ENCODE assay signal across 7 mouse cellular contexts in the genomic region with DNA sequence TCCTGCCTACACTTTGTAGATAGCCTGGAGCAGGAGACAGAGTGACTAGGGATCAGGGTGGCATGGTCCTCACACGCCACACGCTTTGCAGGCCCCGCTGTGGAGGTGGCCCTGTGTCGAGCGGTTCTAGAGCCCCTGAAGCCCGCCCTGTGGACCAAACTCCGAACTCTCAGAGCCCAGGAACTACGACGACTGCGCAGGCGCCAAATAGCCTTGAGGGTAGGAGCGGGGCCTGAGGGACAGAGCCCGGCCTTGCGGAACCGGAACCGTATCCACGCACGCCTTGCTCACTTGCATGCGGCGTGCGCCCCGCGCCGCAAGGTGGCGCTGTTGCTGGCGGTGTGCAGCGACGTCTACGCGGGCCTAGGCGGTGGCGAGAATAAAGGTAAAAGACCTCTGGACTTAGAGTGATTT. TPM values are rescaled to one million over a fixed set of nuclear protein-coding genes. Genes with fewer than 3 reads are reported as not detected.
DNase-seq lines count a peak whose midpoint lies in the region; ATAC-seq and TF ChIP-seq lines count a peak whose summit lies in the region.

No protein-coding gene starts in this region.

- peak overlapping the region; percentile 57 for H3K4me2 ChIP-seq in intestine, postnatal 0 days (replicated peaks; ENCODE audit: low read depth)
- H3K4me2 ChIP-seq in limb, embryonic 14.5 days (replicated peaks; ENCODE audit: low read depth, low read length, severe bottlenecking) = peak overlapping the region; percentile 36
- peak overlapping the region; percentile 46 for H3K4me2 ChIP-seq in midbrain, embryonic 15.5 days

- ATAC-seq in intestine, postnatal 0 days = peak; percentile 76
- ATAC-seq in limb, embryonic 14.5 days (ENCODE audit: low FRiP score, low read depth) = peak; percentile 68
- ATAC-seq in midbrain, embryonic 15.5 days (replicated peaks) = peak; percentile 78

- no peaks in the 10 kb centered on the region for H3K27me3 ChIP-seq in intestine, postnatal 0 days (replicated peaks; ENCODE audit: control insufficient read depth, insufficient read depth, low read length)
- H3K27me3 ChIP-seq in limb, embryonic 14.5 days (ENCODE audit: control insufficient read depth, insufficient read depth, low read length) = no peaks in the 10 kb centered on the region
- no peaks in the 10 kb centered on the region for H3K27me3 ChIP-seq in midbrain, embryonic 15.5 days (replicated peaks)
- H3K27me3 ChIP-seq in spleen, adult 2 months (ENCODE audit: control insufficient read depth, insufficient read depth, low read length) = no peaks in the 10 kb centered on the region

- no peaks in the 10 kb centered on the region for H3K4me1 ChIP-seq in intestine, postnatal 0 days (replicated peaks; ENCODE audit: control insufficient read depth, insufficient read depth, low read length)
- peaks cover under 1% of the 10 kb centered on the region; the same call in 1 of the 2 replicates for H3K4me1 ChIP-seq in limb, embryonic 14.5 days (ENCODE audit: control insufficient read depth, insufficient read depth, low read length)
- H3K4me1 ChIP-seq in midbrain, embryonic 15.5 days = peaks cover 8% of the 10 kb centered on the region; the same call in 1 of the 2 replicates
- H3K4me1 ChIP-seq in spleen, adult 2 months (ENCODE audit: control insufficient read depth, insufficient read depth, insufficient read length) = peaks cover 15% of the 10 kb centered on the region; the same call in 1 of the 2 replicates

- no peaks in the 10 kb centered on the region for H3K36me3 ChIP-seq in intestine, postnatal 0 days (ENCODE audit: control insufficient read depth, insufficient read depth)
- no peaks in the 10 kb centered on the region for H3K36me3 ChIP-seq in limb, embryonic 14.5 days (ENCODE audit: control insufficient read depth, insufficient read depth, low read length)
- no peaks in the 10 kb centered on the region for H3K36me3 ChIP-seq in midbrain, embryonic 15.5 days (replicated peaks)
- H3K36me3 ChIP-seq in spleen, adult 2 months (ENCODE audit: control insufficient read depth, insufficient read depth, low read length) = peaks cover 8% of the 10 kb centered on the region

- no peak overlapping the region for H3K27ac ChIP-seq in intestine, postnatal 0 days (ENCODE audit: low read depth, low read length)
- no peak overlapping the region; the same call in 1 of the 2 replicates for H3K27ac ChIP-seq in limb, embryonic 14.5 days (replicated peaks; ENCODE audit: low read depth, low read length)
- no peak overlapping the region for H3K27ac ChIP-seq in midbrain, embryonic 15.5 days
- H3K27ac ChIP-seq in spleen, adult 2 months (ENCODE audit: insufficient read depth, low read length) = peak overlapping the region; percentile 70

- no peaks in the 10 kb centered on the region for H3K9me3 ChIP-seq in intestine, postnatal 0 days (ENCODE audit: control insufficient read depth)
- H3K9me3 ChIP-seq in limb, embryonic 14.5 days (ENCODE audit: control insufficient read depth, low read length) = 0 out of 2 replicates have a peak, but pooled peaks cover 3% of the 10 kb centered on the region
- no peaks in the 10 kb centered on the region for H3K9me3 ChIP-seq in midbrain, embryonic 15.5 days

- 12% methylated on average over 32 of the region's 32 CpGs for WGBS in intestine, postnatal 0 days
- 17% methylated on average over 32 of the region's 32 CpGs for WGBS in limb, embryonic 14.5 days
- 15% methylated on average over 32 of the region's 32 CpGs for WGBS in midbrain, embryonic 15.5 days
- WGBS in spleen, adult 2 months = 12% methylated on average over 32 of the region's 32 CpGs

- no peak overlapping the region for H3K4me3 ChIP-seq in intestine, postnatal 0 days (ENCODE audit: low read depth, low read length)
- H3K4me3 ChIP-seq in limb, embryonic 14.5 days (replicated peaks; ENCODE audit: low read length) = no peak overlapping the region; the same call in 1 of the 2 replicates
- peak overlapping the region; percentile 12 for H3K4me3 ChIP-seq in midbrain, embryonic 15.5 days
- H3K4me3 ChIP-seq in spleen, adult 2 months (ENCODE audit: extremely low read depth, insufficient read depth, insufficient read length) = peak overlapping the region; percentile 58

- H3K9ac ChIP-seq in intestine, postnatal 0 days (ENCODE audit: low read depth, low read length) = 0 out of 2 replicates have a peak overlapping the region, but pooled peaks have one; percentile 13
- H3K9ac ChIP-seq in limb, embryonic 14.5 days (ENCODE audit: low read depth, low read length, severe bottlenecking) = peak overlapping the region; percentile 39; the same call in 1 of the 2 replicates
- 0 out of 2 replicates have a peak overlapping the region, but pooled peaks have one; percentile 2 for H3K9ac ChIP-seq in midbrain, embryonic 15.5 days

- DNase-seq in adrenal gland, adult 8-10 months = peak; percentile 83
- peak; percentile 72 for DNase-seq in embryo, embryonic 10.5 days (ENCODE audit: low spot score)
- DNase-seq in gastrocnemius, postnatal 4 days (ENCODE audit: low spot score in 2 of 2) = peak; percentile 74 to 85
- no peak for DNase-seq in limb, embryonic 14.5 days (ENCODE audit: low spot score)
- peak in 1 of 2 experiments; percentile 81 for DNase-seq in spleen, adult 2 months (ENCODE audit: low read depth in 1 of 2, low spot score in 2 of 2)

- no peak for TF ChIP-seq POLR2A in limb, embryonic 14.5 days (IDR thresholded peaks at IDR 0.05; ENCODE audit: borderline replicate concordance, extremely low read depth, insufficient read depth, insufficient read length)
- TF ChIP-seq POLR2A in spleen, adult 2 months (IDR thresholded peaks at IDR 0.05; ENCODE audit: low read depth, low read length) = no peak

- TF ChIP-seq CTCF in intestine, postnatal 0 days (IDR thresholded peaks at IDR 0.05; ENCODE audit: low read depth) = peak; percentile 99
- peak; percentile 97 for TF ChIP-seq CTCF in spleen, adult 2 months (IDR thresholded peaks at IDR 0.05; ENCODE audit: extremely low read depth, insufficient read depth, insufficient read length, insufficient replicate concordance)

RNA-seq across cellular contexts. Expression of a gene that starts 7.8 kb away (rescaled TPM):
- 1 to 10 TPM; 1.9 to 4.4 (median 2.8) TPM for total RNA-seq in adrenal gland, adult 8-10 months (2022)
- total RNA-seq in gastrocnemius, postnatal 4 days (2021) = 1 to 10 TPM; 1.7 to 1.8 TPM
- 1.6 and 2.2 TPM in 2 replicates for polyA plus RNA-seq in intestine, postnatal 0 days (2015; fragmentation: Nextera tagmentation; extraction: Ambion mirVana)
- polyA plus RNA-seq in limb, embryonic 14.5 days (2012; rRNA removed) = 2.3 and 2.5 TPM in 2 replicates
- 2.6 and 2.8 TPM in 2 replicates for polyA plus RNA-seq in limb, embryonic 14.5 days (2014; fragmentation: Nextera tagmentation; extraction: Ambion mirVana)
- 2.4 and 3.3 TPM in 2 replicates for polyA plus RNA-seq in midbrain, embryonic 15.5 days (2015; fragmentation: Nextera tagmentation; extraction: Ambion mirVana)
- 35.4 and 36.4 TPM in 2 replicates for polyA plus RNA-seq in spleen, adult 2 months (2012; rRNA removed)

RNA-seq across cellular contexts. Expression of a gene that starts 11.8 kb away (rescaled TPM):
- 100 to 1,000 TPM; 331 to 473 (median 439) TPM for total RNA-seq in adrenal gland, adult 8-10 months (2022)
- 100 to 1,000 TPM; 369 to 382 TPM for total RNA-seq in gastrocnemius, postnatal 4 days (2021)
- 144 and 152 TPM in 2 replicates for polyA plus RNA-seq in intestine, postnatal 0 days (2015; fragmentation: Nextera tagmentation; extraction: Ambion mirVana)
- 525 and 571 TPM in 2 replicates for polyA plus RNA-seq in limb, embryonic 14.5 days (2012; rRNA removed)
- polyA plus RNA-seq in limb, embryonic 14.5 days (2014; fragmentation: Nextera tagmentation; extraction: Ambion mirVana) = 208 and 225 TPM in 2 replicates
- polyA plus RNA-seq in midbrain, embryonic 15.5 days (2015; fragmentation: Nextera tagmentation; extraction: Ambion mirVana) = 175 and 176 TPM in 2 replicates
- 189 and 209 TPM in 2 replicates for polyA plus RNA-seq in spleen, adult 2 months (2012; rRNA removed)

RNA-seq across cellular contexts. Expression of a gene that starts 28.4 kb away (rescaled TPM):
- total RNA-seq in adrenal gland, adult 8-10 months (2022) = 100 to 1,000 TPM; 402 to 476 (median 431) TPM
- total RNA-seq in gastrocnemius, postnatal 4 days (2021) = 100 to 1,000 TPM; 211 to 220 TPM
- 402 and 426 TPM in 2 replicates for polyA plus RNA-seq in intestine, postnatal 0 days (2015; fragmentation: Nextera tagmentation; extraction: Ambion mirVana)
- polyA plus RNA-seq in limb, embryonic 14.5 days (2012; rRNA removed) = 165 and 172 TPM in 2 replicates
- polyA plus RNA-seq in limb, embryonic 14.5 days (2014; fragmentation: Nextera tagmentation; extraction: Ambion mirVana) = 176 and 200 TPM in 2 replicates
- 92.7 and 94.7 TPM in 2 replicates for polyA plus RNA-seq in midbrain, embryonic 15.5 days (2015; fragmentation: Nextera tagmentation; extraction: Ambion mirVana)
- polyA plus RNA-seq in spleen, adult 2 months (2012; rRNA removed) = 101 and 108 TPM in 2 replicates

RNA-seq across cellular contexts. Expression of a gene that starts 29.3 kb away (rescaled TPM):
- 10 to 100 TPM; 32.0 to 52.2 (median 39.6) TPM for total RNA-seq in adrenal gland, adult 8-10 months (2022)
- 10 to 100 TPM; 17.3 to 20.0 TPM for total RNA-seq in gastrocnemius, postnatal 4 days (2021)
- 33.1 and 33.2 TPM in 2 replicates for polyA plus RNA-seq in intestine, postnatal 0 days (2015; fragmentation: Nextera tagmentation; extraction: Ambion mirVana)
- polyA plus RNA-seq in limb, embryonic 14.5 days (2012; rRNA removed) = 27.4 and 31.0 TPM in 2 replicates
- 37.4 and 41.9 TPM in 2 replicates for polyA plus RNA-seq in limb, embryonic 14.5 days (2014; fragmentation: Nextera tagmentation; extraction: Ambion mirVana)
- polyA plus RNA-seq in midbrain, embryonic 15.5 days (2015; fragmentation: Nextera tagmentation; extraction: Ambion mirVana) = 65.8 and 66.5 TPM in 2 replicates
- 51.1 and 67.9 TPM in 2 replicates for polyA plus RNA-seq in spleen, adult 2 months (2012; rRNA removed)

RNA-seq across cellular contexts. Expression of a gene that starts 30.0 kb away (rescaled TPM):
- 10 to 100 TPM; 73.9 to 96.2 (median 84.3) TPM for total RNA-seq in adrenal gland, adult 8-10 months (2022)
- 10 to 100 TPM; 82.3 to 83.2 TPM for total RNA-seq in gastrocnemius, postnatal 4 days (2021)
- 76.8 and 79.2 TPM in 2 replicates for polyA plus RNA-seq in intestine, postnatal 0 days (2015; fragmentation: Nextera tagmentation; extraction: Ambion mirVana)
- 107 and 113 TPM in 2 replicates for polyA plus RNA-seq in limb, embryonic 14.5 days (2012; rRNA removed)
- polyA plus RNA-seq in limb, embryonic 14.5 days (2014; fragmentation: Nextera tagmentation; extraction: Ambion mirVana) = 73.7 and 89.3 TPM in 2 replicates
- 125 and 129 TPM in 2 replicates for polyA plus RNA-seq in midbrain, embryonic 15.5 days (2015; fragmentation: Nextera tagmentation; extraction: Ambion mirVana)
- 48.4 and 53.3 TPM in 2 replicates for polyA plus RNA-seq in spleen, adult 2 months (2012; rRNA removed)

Comparison
In these comparisons a context has a peak if more than half of its experiments do, and no peak if none do; other contexts are left out.
1. H3K4me3 ChIP-seq: peak in midbrain, embryonic 15.5 days (single experiment) and spleen, adult 2 months (single experiment); none in intestine, postnatal 0 days (single experiment) and limb, embryonic 14.5 days (single experiment).
2. Peak in every context shown above with its lines, with median percentiles within 50 percentile points of each other: ATAC-seq, H3K4me2 ChIP-seq and H3K9ac ChIP-seq.